Mouse (Mus musculus) CH12.LX (cell line): Measurements from ENCODE around the gene Mylk3. TPM values are rescaled to one million over a fixed set of nuclear protein-coding genes. Genes with fewer than 3 reads are reported as not detected.

Source experiments
- DNase-seq: peaks from one replicate; pipeline ENCODE4 v3.0.0-alpha.2; 2013; ENCODE audit errors: extremely low read depth
- H3K27ac ChIP-seq: 2 replicates; pipeline ENCODE4 v1.5.1; 2012; ENCODE audit warnings: low read depth, mild to moderate bottlenecking, control low read depth, moderate library complexity; ENCODE audit not compliant: insufficient read depth
- H3K27me3 ChIP-seq: replicated peaks from 2 replicates; pipeline ENCODE3; 2012; ENCODE audit warnings: inconsistent platforms
- H3K36me3 ChIP-seq, 2 experiments: replicated peaks in 1 of 2; 2 replicates each; pipeline versions ENCODE3 to v1.6.1; 2012; ENCODE audit warnings: inconsistent platforms in 1 of 2, low read length in 1 of 2, mild to moderate bottlenecking in 1 of 2, mixed read lengths in 1 of 2, moderate library complexity in 1 of 2; ENCODE audit not compliant: control insufficient read depth in 1 of 2, insufficient read depth in 1 of 2
- H3K4me1 ChIP-seq, 2 experiments: 2 replicates each; pipeline ENCODE4 v1.6.1; 2012; ENCODE audit warnings: inconsistent platforms in 1 of 2, moderate library complexity in 1 of 2; ENCODE audit not compliant: insufficient read depth in 2 of 2, control insufficient read depth in 1 of 2
- H3K4me2 ChIP-seq: 2 replicates; pipeline ENCODE4 v1.6.1; 2012; ENCODE audit warnings: low read depth, mild to moderate bottlenecking, control low read depth; ENCODE audit not compliant: poor library complexity, insufficient read depth, severe bottlenecking
- H3K4me3 ChIP-seq, 3 experiments: fragments of 150-350 bp in 1 of 3; sonication (generic) in 1 of 3; replicated peaks in 1 of 3; 2 replicates each; pipeline versions ENCODE3 to v1.5.1; 2011 to 2012; ENCODE audit warnings: low read depth in 2 of 3, low read length in 2 of 3, mild to moderate bottlenecking in 2 of 3, moderate library complexity in 2 of 3, control low read depth in 1 of 3, improper control_type of control experiment in 1 of 3, inconsistent platforms in 1 of 3, mixed read lengths in 1 of 3; ENCODE audit not compliant: poor library complexity in 1 of 3
- H3K79me2 ChIP-seq: replicated peaks from 2 replicates; pipeline ENCODE4 v1.6.1; 2012; ENCODE audit warnings: mild to moderate bottlenecking, moderate library complexity; ENCODE audit not compliant: control insufficient read depth, poor library complexity, insufficient read depth, severe bottlenecking; ENCODE audit errors: extremely low read depth
- H3K9ac ChIP-seq: 2 replicates; pipeline ENCODE4 v1.6.1; 2012; ENCODE audit warnings: low read depth, mild to moderate bottlenecking, control low read depth, moderate library complexity; ENCODE audit not compliant: insufficient read depth
- H3K9me3 ChIP-seq: replicated peaks from 2 replicates; pipeline ENCODE3; 2012; ENCODE audit warnings: low read length, inconsistent platforms, mixed read lengths
- BHLHE40 ChIP-seq: IDR thresholded peaks from 2 replicates; pipeline ENCODE4 v1.6.1; 2011; ENCODE audit warnings: mild to moderate bottlenecking, low read depth, low read length, improper control_type of control experiment
- CHD1 ChIP-seq: IDR thresholded peaks from 2 replicates; pipeline ENCODE4 v1.6.1; 2012; ENCODE audit warnings: low read depth, low read length, improper control_type of control experiment, inconsistent platforms
- CHD2 ChIP-seq: IDR thresholded peaks from 2 replicates; pipeline ENCODE4 v1.6.1; 2011; ENCODE audit warnings: low read length, improper control_type of control experiment
- ELF1 ChIP-seq: IDR thresholded peaks from 2 replicates; pipeline ENCODE4 v1.6.1; 2014; ENCODE audit warnings: low read depth, mild to moderate bottlenecking, inconsistent platforms, low read length, improper control_type of control experiment
- ETS1 ChIP-seq: conservative IDR thresholded peaks from 2 replicates; pipeline ENCODE4 v1.6.1; 2012; ENCODE audit warnings: low read depth, mild to moderate bottlenecking, inconsistent platforms, low read length, improper control_type of control experiment, moderate library complexity
- GABPA ChIP-seq: IDR thresholded peaks from 2 replicates; pipeline ENCODE4 v1.6.1; 2012; ENCODE audit warnings: low read depth, low read length, improper control_type of control experiment, inconsistent platforms; ENCODE audit not compliant: insufficient replicate concordance
- IRF4 ChIP-seq: IDR thresholded peaks from 2 replicates; pipeline ENCODE4 v1.6.1; 2014; ENCODE audit warnings: low read depth, mild to moderate bottlenecking, inconsistent platforms, low read length, improper control_type of control experiment
- JUND ChIP-seq: conservative IDR thresholded peaks from 2 replicates; pipeline ENCODE4 v1.6.1; 2011; ENCODE audit warnings: low read depth, low read length, improper control_type of control experiment
- KAT2A ChIP-seq: IDR thresholded peaks from 2 replicates; pipeline ENCODE4 v1.6.1; 2012; ENCODE audit warnings: low read length, improper control_type of control experiment, inconsistent platforms; ENCODE audit not compliant: insufficient replicate concordance
- MAFK ChIP-seq: IDR thresholded peaks from 2 replicates; pipeline ENCODE4 v1.6.1; 2011; ENCODE audit warnings: low read length, improper control_type of control experiment; ENCODE audit not compliant: insufficient replicate concordance
- NELFE ChIP-seq: IDR thresholded peaks from 2 replicates; pipeline ENCODE4 v1.6.1; 2011; ENCODE audit warnings: low read depth, low read length, improper control_type of control experiment
- NRF1 ChIP-seq: IDR thresholded peaks from 2 replicates; pipeline ENCODE4 v1.6.1; 2014; ENCODE audit warnings: low read depth, mild to moderate bottlenecking, inconsistent platforms, low read length, improper control_type of control experiment, moderate library complexity
- POLR2AphosphoS2 ChIP-seq: IDR thresholded peaks from 2 replicates; pipeline ENCODE4 v1.6.1; 2011; ENCODE audit warnings: low read depth, low read length, improper control_type of control experiment
- SMC3 ChIP-seq: IDR thresholded peaks from 2 replicates; pipeline ENCODE4 v1.6.1; 2011; ENCODE audit warnings: low read depth, low read length, improper control_type of control experiment
- TCF12 ChIP-seq: IDR thresholded peaks from 2 replicates; pipeline ENCODE4 v1.6.1; 2014; ENCODE audit warnings: low read depth, mild to moderate bottlenecking, inconsistent platforms, low read length, improper control_type of control experiment
- UBTF ChIP-seq: IDR thresholded peaks from 2 replicates; pipeline ENCODE4 v1.6.1; 2012; ENCODE audit warnings: low read depth, mild to moderate bottlenecking, inconsistent platforms, low read length, improper control_type of control experiment, moderate library complexity
- dilution Hi-C: fragments of 300-500 bp; cut with MboI; formaldehyde crosslinking; loops from 2 replicates; pipeline ENCODE4 v1.14.3; 2020; ENCODE audit warnings: low sequenced_read_pairs; ENCODE audit not compliant: extremely low pct_unique_long_range_greater_than_20kb, extremely low pct_ligation_motif_present
- in situ Hi-C: fragments of 300-500 bp; cut with MboI; formaldehyde crosslinking; loops from 3 replicates; pipeline ENCODE4 v1.14.3; 2019; ENCODE audit warnings: low sequenced_read_pairs, low pct_ligation_motif_present, low pct_unique_long_range_greater_than_20kb, mixed read lengths
- polyA plus RNA-seq: library from polyadenylated mRNA; unstranded; fragments of >175 nt; gene quantifications from 2 replicates; pipeline ENCODE4 v1.2.1, GENCODE M21; 2012; ENCODE audit warnings: low read depth; ENCODE audit not compliant: insufficient read length
- total RNA-seq, 2 experiments: library from RNA; depleted of rRNA; stranded (reverse); fragments of 300-350 nt in 1 of 2; fragments of >200 nt in 1 of 2; gene quantifications; 2 replicates each; pipeline ENCODE4 v1.2.3; 2012 to 2014

The Mylk3 gene
- total and polyA plus RNA-seq, 3 experiments, result 0.07 to 0.08 TPM; not detected in 1

DNA sequence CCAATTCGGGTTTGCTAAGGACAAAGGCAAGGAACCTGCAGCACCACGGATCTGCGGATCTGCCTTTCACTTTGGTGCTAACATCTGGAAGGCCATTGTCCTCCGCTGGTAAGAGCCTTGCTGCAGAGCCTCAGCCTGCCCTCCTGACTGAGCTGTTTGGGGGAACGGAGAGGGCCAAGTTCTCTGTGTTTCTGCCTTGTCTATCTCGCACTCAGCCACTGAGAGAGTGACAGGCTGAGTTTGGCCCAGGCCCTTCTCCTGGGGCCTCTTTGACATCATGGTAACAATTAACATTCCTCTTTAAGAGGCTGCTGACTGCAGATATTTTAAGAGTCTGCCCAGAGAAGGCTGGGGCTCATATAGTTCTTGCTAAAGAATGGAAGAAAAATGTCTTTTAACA is 21.0 kb downstream of the Mylk3 start:
- no peaks in the 10 kb centered on the region for H3K4me1 ChIP-seq
- H3K9me3 ChIP-seq, result no peaks in the 10 kb centered on the region
- dilution Hi-C loops (no loop called here), in situ Hi-C loops (no loop called here)
- no peak overlapping the region for H3K9ac ChIP-seq
- no peak for TF ChIP-seq SMC3
- no peak for TF ChIP-seq GABPA
- TF ChIP-seq UBTF, result no peak
- TF ChIP-seq POLR2AphosphoS2, result no peak
- TF ChIP-seq JUND, result no peak
- TF ChIP-seq ELF1, result no peak
- no peak for TF ChIP-seq ETS1
- no peak overlapping the region for H3K4me3 ChIP-seq
- DNase-seq, result no peak
- no peaks in the 10 kb centered on the region for H3K27me3 ChIP-seq
- H3K79me2 ChIP-seq, result no peaks in the 10 kb centered on the region
- H3K27ac ChIP-seq, result no peak overlapping the region
- no peaks in the 10 kb centered on the region for H3K36me3 ChIP-seq
- H3K4me2 ChIP-seq, result no peak overlapping the region

DNA sequence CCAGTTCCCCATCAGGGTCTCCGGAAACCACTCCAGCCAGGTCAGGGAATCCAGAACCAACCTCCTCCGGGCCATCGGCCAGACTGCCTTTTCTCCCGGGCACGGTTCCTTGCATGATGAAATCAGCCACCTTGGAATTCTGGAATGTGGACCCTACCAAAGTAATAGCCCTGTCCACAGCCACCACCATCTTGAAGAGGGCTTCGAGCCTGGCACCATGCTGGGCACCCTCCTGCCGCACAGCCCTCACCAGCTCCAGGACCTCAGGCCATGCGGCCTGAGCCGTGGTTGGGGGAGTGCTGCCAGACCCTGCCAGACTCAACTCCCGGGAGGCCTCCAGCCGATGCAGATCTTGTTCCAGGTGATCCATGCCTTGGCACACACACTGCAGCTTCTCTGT is 21.5 kb downstream of the Mylk3 start:
- H3K9ac ChIP-seq, result no peak overlapping the region
- in situ Hi-C loops (no loop called here), dilution Hi-C loops (no loop called here)
- no peak for TF ChIP-seq TCF12
- TF ChIP-seq NRF1, result no peak
- TF ChIP-seq ETS1, result no peak
- TF ChIP-seq CHD1, result no peak
- no peaks in the 10 kb centered on the region for H3K79me2 ChIP-seq
- H3K4me3 ChIP-seq, result no peak overlapping the region
- H3K4me2 ChIP-seq, result no peak overlapping the region
- no peaks in the 10 kb centered on the region for H3K9me3 ChIP-seq
- H3K36me3 ChIP-seq, result no peaks in the 10 kb centered on the region
- H3K27me3 ChIP-seq, result no peaks in the 10 kb centered on the region
- no peak overlapping the region for H3K27ac ChIP-seq
- H3K4me1 ChIP-seq, result no peaks in the 10 kb centered on the region
- DNase-seq, result no peak

DNA sequence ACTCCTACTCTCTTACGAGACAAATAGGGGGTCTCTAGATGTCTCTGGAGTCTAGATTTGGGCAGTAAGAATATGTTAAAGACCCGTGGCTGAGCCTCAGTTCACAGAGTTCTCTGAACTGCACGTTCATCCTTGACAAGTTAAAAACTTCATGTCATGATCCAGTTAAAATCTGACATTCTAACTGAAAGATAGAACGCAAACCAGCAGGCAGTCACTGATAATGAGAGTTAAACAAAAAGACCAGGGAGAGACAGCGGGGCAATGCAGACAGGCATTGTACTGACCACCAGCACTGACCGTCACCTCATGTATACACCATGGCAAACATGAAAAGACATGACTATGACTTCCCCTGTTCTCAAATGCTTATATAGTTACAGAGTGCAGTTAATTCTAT is 22.7 kb downstream of the Mylk3 start:
- TF ChIP-seq NRF1, result no peak
- no peak for TF ChIP-seq KAT2A
- no peak for TF ChIP-seq CHD2
- TF ChIP-seq MAFK, result no peak
- no peak for TF ChIP-seq CHD1
- no peak for TF ChIP-seq NELFE
- no peak for TF ChIP-seq IRF4
- no peak for TF ChIP-seq BHLHE40
- H3K9ac ChIP-seq, result no peak overlapping the region
- dilution Hi-C loops, result no loop called here
- H3K27me3 ChIP-seq, result no peaks in the 10 kb centered on the region
- H3K4me3 ChIP-seq, result no peak overlapping the region
- H3K36me3 ChIP-seq, result no peaks in the 10 kb centered on the region
- no peaks in the 10 kb centered on the region for H3K4me1 ChIP-seq
- in situ Hi-C loops, result no loop called here
- DNase-seq, result no peak
- H3K79me2 ChIP-seq, result no peaks in the 10 kb centered on the region
- no peak overlapping the region for H3K4me2 ChIP-seq
- H3K9me3 ChIP-seq, result no peaks in the 10 kb centered on the region
- H3K27ac ChIP-seq, result no peak overlapping the region
